Mouse (Mus musculus) spleen, postnatal 14 days (tissue): ENCODE measurements around the gene Vmn1r132.
"Not testable (repeated sequence)": the region's sequence is repeated elsewhere in the genome, so short reads cannot be mapped to it uniquely, and the experiment has no call there.

Experiments
- DNase-seq, 2 experiments: peaks; one replicate each; pipeline ENCODE4 v3.0.0; 2021 to 2022; ENCODE audit warnings: low spot score in 2 of 2

Vmn1r132 gene

DNA sequence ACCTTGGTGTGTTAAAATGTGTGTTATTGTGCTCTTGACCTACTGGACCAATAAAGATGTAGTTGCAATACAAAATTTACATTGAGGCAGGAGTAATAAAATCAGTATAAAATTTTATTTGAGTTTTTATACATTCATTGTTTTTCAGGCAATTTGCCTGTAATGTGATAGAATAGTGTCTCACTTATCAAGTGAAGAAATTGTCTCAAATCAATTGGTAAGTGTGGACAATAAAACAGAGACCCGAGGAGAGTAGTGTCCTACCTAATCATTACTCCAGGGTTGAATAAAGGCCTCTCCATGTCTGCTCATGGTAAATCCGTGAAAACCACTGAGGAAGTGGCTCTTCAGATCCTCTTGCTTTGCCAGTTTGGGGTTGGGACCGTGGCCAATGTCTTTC is at the start of gene Vmn1r132:
TSS of gene Vmn1r132 (plus strand) at position 301 of the 400 bp plus-strand sequence.
- not testable (repeated sequence) for DNase-seq
